Mouse (Mus musculus): Measurements from ENCODE around the gene Glt6d1. TPM values are rescaled to one million over a fixed set of nuclear protein-coding genes. Genes with fewer than 3 reads are reported as not detected.

Glt6d1 gene
- polyA plus RNA-seq, 1 experiment from 2014 or later: not detected

Other genes starting within 250 kb of the Glt6d1 start
- 1.3 and 1.7 TPM in 2 replicates for gene Mamdc4, start 241.0 kb downstream of the Glt6d1 start, polyA plus RNA-seq (2014; fragmentation: Nextera tagmentation; extraction: Ambion mirVana)
- 171 and 187 TPM in 2 replicates for gene Phpt1, start 240.6 kb downstream of the Glt6d1 start, polyA plus RNA-seq (2014; fragmentation: Nextera tagmentation; extraction: Ambion mirVana)
- gene Ajm1, start 234.1 kb downstream of the Glt6d1 start, polyA plus RNA-seq (2014; fragmentation: Nextera tagmentation; extraction: Ambion mirVana): 10.8 and 12.7 TPM in 2 replicates
- 59.0 and 61.6 TPM in 2 replicates for gene Rabl6, start 207.3 kb downstream of the Glt6d1 start, polyA plus RNA-seq (2014; fragmentation: Nextera tagmentation; extraction: Ambion mirVana)
- gene Ccdc183, start 198.2 kb downstream of the Glt6d1 start, polyA plus RNA-seq (2014; fragmentation: Nextera tagmentation; extraction: Ambion mirVana): 0.26 and 0.44 TPM in 2 replicates
- 52.5 and 53.5 TPM in 2 replicates for gene Tmem141, start 193.8 kb downstream of the Glt6d1 start, polyA plus RNA-seq (2014; fragmentation: Nextera tagmentation; extraction: Ambion mirVana)
- gene Fcna, start 187.8 kb downstream of the Glt6d1 start, polyA plus RNA-seq (2014; fragmentation: Nextera tagmentation; extraction: Ambion mirVana): 3.9 and 4.0 TPM in 2 replicates
- gene Lcn8, start 162.7 kb downstream of the Glt6d1 start, polyA plus RNA-seq (2014; fragmentation: Nextera tagmentation; extraction: Ambion mirVana): not detected in 2 replicates
- not detected in 2 replicates for gene Lcn5, start 157.9 kb downstream of the Glt6d1 start, polyA plus RNA-seq (2014; fragmentation: Nextera tagmentation; extraction: Ambion mirVana)
- not detected in 2 replicates for gene Lcn6, start 139.1 kb downstream of the Glt6d1 start, polyA plus RNA-seq (2014; fragmentation: Nextera tagmentation; extraction: Ambion mirVana)
- not detected in 2 replicates for gene Lcn10, start 133.1 kb downstream of the Glt6d1 start, polyA plus RNA-seq (2014; fragmentation: Nextera tagmentation; extraction: Ambion mirVana)
- gene Obp2a, start 115.8 kb downstream of the Glt6d1 start, polyA plus RNA-seq (2014; fragmentation: Nextera tagmentation; extraction: Ambion mirVana): not detected in 2 replicates
- 145 and 153 TPM in 2 replicates for gene Bmyc, start 109.1 kb downstream of the Glt6d1 start, polyA plus RNA-seq (2014; fragmentation: Nextera tagmentation; extraction: Ambion mirVana)
- not detected in 2 replicates for gene Obp2b, start 78.8 kb downstream of the Glt6d1 start, polyA plus RNA-seq (2014; fragmentation: Nextera tagmentation; extraction: Ambion mirVana)
- not detected in 2 replicates for gene Lcn3, start 50.3 kb downstream of the Glt6d1 start, polyA plus RNA-seq (2014; fragmentation: Nextera tagmentation; extraction: Ambion mirVana)
- gene Lcn11, start 38.8 kb downstream of the Glt6d1 start, polyA plus RNA-seq (2014; fragmentation: Nextera tagmentation; extraction: Ambion mirVana): not detected in 2 replicates
- gene Gm13539, start 33.6 kb downstream of the Glt6d1 start, polyA plus RNA-seq (2014; fragmentation: Nextera tagmentation; extraction: Ambion mirVana): not detected in 2 replicates
- gene Lcn9, start 7.3 kb upstream of the Glt6d1 start, polyA plus RNA-seq (2014; fragmentation: Nextera tagmentation; extraction: Ambion mirVana): not detected in 2 replicates
- not detected in 2 replicates for gene Sohlh1, start 31.4 kb upstream of the Glt6d1 start, polyA plus RNA-seq (2014; fragmentation: Nextera tagmentation; extraction: Ambion mirVana)
- gene Kcnt1, start 47.9 kb upstream of the Glt6d1 start, polyA plus RNA-seq (2014; fragmentation: Nextera tagmentation; extraction: Ambion mirVana): 20.4 and 20.6 TPM in 2 replicates
- 99.6 and 101 TPM in 2 replicates for gene Camsap1, start 167.4 kb upstream of the Glt6d1 start, polyA plus RNA-seq (2014; fragmentation: Nextera tagmentation; extraction: Ambion mirVana)
- 139 and 146 TPM in 2 replicates for gene Ubac1, start 205.9 kb upstream of the Glt6d1 start, polyA plus RNA-seq (2014; fragmentation: Nextera tagmentation; extraction: Ambion mirVana)